Mouse (Mus musculus): ENCODE data around the gene Wdr31. TPM values are rescaled to one million over a fixed set of nuclear protein-coding genes. Genes with fewer than 3 reads are reported as not detected.
A peak's percentile ranks its signal among the peaks of the same experiment; 100 is the strongest.

Wdr31 gene
- total RNA-seq, 2 experiments from 2014 or later: 10.4 to 12.9 TPM

- DNase-seq (ENCODE audit: extremely low spot score in 1 of 2, low spot score in 2 of 2): no peak
- intact Hi-C loops (cut with DNase I): no loop called here
Measured at GRCm38 (mm10) chr4:62468158-62468557, 2.5 kb downstream of the Wdr31 start.

- intact Hi-C loops (cut with DNase I): loop anchor here (5.0 kb wide), 1 partner anchor 34 kb away; no protein-coding TSS in a partner anchor
- no peak for DNase-seq (ENCODE audit: extremely low spot score in 1 of 2, low spot score in 2 of 2)
Measured at GRCm38 (mm10) chr4:62463124-62463523, 7.6 kb downstream of the Wdr31 start.

DNA sequence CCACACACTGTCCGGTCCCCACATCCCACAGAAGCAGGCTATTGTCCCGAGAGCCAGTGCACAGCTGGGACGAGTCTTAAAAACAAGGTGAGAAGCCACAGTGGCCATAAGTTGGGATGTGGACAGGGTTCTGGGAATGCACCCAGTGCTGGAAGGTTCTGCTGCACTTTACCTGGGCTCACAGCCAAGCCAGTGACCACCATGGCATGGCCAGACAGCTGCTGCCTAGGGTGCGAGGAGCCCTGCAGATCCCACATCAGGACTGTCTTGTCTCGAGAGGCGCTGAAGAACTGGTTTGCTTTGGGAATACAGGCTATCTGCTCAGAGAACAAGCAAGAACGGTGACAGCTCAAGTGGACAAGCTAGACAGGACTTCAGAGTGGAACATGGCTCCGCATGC is 10.3 kb downstream of the Wdr31 start:
- intact Hi-C loops (cut with DNase I): loop anchor here (5.0 kb wide), 1 partner anchor 37 kb away; no protein-coding TSS in a partner anchor
- DNase-seq (ENCODE audit: extremely low spot score in 1 of 2, low spot score in 2 of 2): no peak

DNA sequence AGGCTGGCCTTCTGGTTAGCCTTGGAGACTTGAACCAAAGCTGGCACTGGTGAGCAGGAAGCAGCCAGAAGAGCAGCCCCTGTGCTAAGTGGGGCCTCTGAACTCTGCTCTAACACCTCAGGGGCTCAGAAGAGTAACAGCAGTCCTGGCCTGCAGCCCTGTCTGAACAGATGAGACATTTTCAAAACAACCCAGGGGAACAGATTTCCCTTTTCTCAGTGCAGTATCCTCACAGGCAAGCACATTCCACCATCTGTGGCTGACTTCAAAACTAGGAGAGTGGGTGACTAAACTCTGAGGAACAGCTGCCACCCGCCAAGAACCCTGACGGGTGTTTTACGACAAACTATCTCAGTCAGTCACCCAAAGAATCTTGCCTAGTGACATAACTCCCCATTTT is 11.6 kb downstream of the Wdr31 start:
- DNase-seq (ENCODE audit: extremely low spot score in 1 of 2, low spot score in 2 of 2): peak; percentile 32 to 53
- intact Hi-C loops (cut with DNase I): loop anchor here (5.0 kb wide), 1 partner anchor 303 kb away; no protein-coding TSS in a partner anchor

GRCm38 (mm10) chr4:62454995-62455394 is 15.7 kb downstream of the Wdr31 start:
- DNase-seq (ENCODE audit: extremely low spot score in 1 of 2, low spot score in 2 of 2): peak in 1 of 2 experiments; percentile 49
- intact Hi-C loops (cut with DNase I): loop anchor here (5.0 kb wide), 1 partner anchor 307 kb away; no protein-coding TSS in a partner anchor

- no peak for DNase-seq (ENCODE audit: extremely low spot score in 1 of 2, low spot score in 2 of 2)
- intact Hi-C loops (cut with DNase I): no loop called here
Measured at GRCm38 (mm10) chr4:62440986-62441385, 29.7 kb downstream of the Wdr31 start.

GRCm38 (mm10) chr4:62440544-62440943 is 30.2 kb downstream of the Wdr31 start:
- no peak for DNase-seq (ENCODE audit: extremely low spot score in 1 of 2, low spot score in 2 of 2)
- intact Hi-C loops (cut with DNase I): no loop called here

DNA sequence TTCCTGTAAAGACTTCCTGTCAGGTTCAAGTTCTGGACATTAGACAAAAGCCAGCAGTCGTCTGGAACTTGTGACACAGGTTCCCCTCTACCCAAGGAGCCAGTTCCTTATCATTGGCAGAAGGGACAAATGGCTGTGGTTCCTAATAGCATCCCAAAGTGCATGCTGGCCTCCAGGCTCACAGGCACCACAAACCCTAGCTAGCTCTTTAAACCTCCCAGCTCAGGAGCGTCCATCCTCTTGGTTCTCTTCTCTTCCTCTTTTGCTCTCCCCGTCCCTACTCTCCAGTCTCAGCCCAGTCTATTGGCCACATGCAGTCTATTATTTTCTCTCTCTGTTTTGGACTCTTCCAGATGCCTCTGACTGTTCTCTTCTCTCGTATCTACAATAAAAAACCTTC is 30.9 kb downstream of the Wdr31 start:
- intact Hi-C loops (cut with DNase I): no loop called here
- DNase-seq (ENCODE audit: extremely low spot score in 1 of 2, low spot score in 2 of 2): no peak

DNA sequence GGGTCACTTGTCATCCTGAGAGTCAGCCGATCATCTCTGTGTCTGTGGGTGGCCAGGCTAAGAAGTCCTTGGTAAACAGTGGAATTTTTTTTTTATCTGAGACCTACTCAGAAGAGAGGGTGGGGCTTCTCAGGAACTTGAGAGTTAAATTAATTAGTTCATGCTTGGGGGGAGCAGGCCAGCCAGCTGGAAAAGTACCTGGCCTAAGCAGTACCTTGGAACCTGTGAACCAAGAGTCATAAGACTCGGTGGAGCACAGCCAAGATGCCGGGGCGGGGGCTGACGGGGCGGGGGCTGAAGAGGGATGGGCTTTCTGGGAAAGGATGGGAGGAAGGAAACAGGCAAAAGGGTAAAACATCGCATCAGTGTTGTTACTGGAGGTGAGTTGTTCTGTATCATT is 32.8 kb downstream of the Wdr31 start:
- intact Hi-C loops (cut with DNase I): no loop called here
- no peak for DNase-seq (ENCODE audit: extremely low spot score in 1 of 2, low spot score in 2 of 2)

DNA sequence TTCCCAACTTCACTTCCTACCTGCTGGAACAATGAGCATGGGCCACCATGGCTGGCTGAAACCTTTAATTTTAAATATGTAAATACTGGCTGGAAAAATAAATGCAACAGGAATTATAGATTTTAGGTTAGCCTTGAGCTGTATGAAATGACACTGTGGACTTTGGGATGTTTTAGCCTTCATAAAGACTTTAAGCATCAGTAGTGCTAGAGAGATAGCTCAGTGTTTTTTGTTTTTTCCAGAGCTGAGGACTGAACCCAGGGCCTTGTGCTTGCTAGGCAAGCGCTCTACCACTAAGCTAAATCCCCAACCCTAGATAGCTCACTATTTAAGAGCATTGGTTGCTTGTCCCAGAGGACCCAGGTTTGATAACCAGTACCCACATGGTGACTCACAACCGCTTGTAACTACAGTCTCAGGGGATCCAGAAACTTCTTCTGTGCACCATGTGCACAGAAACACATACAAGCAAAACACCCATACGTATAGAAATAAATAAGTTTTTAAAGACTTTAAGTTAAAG is 33.4 kb downstream of the Wdr31 start:
- intact Hi-C loops (cut with DNase I): no loop called here
- no peak for DNase-seq (ENCODE audit: extremely low spot score in 1 of 2, low spot score in 2 of 2)

DNA sequence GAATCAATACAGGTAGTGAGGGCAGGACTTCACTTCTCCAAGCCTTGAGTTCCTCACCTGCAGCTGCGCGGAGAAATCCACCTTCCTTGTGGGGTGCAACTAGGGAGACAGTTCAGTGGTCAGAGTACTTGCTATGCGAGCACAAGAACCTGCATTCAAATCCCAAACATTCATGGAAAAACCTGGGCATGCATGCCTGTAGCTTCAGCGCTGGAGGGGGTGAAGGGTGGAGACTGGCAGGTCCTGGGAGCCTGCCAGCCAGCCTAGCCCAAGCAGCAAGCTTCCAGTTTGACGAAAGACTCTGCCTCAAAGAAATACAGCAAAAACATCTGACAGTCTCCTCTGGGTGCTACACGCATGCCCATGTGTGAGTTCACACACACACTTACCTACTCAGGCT is 35.6 kb downstream of the Wdr31 start, which contains the start of gene Rnf183:
Gene Rnf183 (minus strand): TSS at position 172 of the 400 bp plus-strand sequence.
- DNase-seq (ENCODE audit: extremely low spot score in 1 of 2, low spot score in 2 of 2): no peak
- intact Hi-C loops (cut with DNase I): no loop called here

GRCm38 (mm10) chr4:62433939-62434870 is 36.5 kb downstream of the Wdr31 start:
- intact Hi-C loops (cut with DNase I): no loop called here
- no peak for DNase-seq (ENCODE audit: extremely low spot score in 1 of 2, low spot score in 2 of 2)

GRCm38 (mm10) chr4:62431522-62431921 is 39.2 kb downstream of the Wdr31 start:
- no peak for DNase-seq (ENCODE audit: extremely low spot score in 1 of 2, low spot score in 2 of 2)
- intact Hi-C loops (cut with DNase I): no loop called here

DNA sequence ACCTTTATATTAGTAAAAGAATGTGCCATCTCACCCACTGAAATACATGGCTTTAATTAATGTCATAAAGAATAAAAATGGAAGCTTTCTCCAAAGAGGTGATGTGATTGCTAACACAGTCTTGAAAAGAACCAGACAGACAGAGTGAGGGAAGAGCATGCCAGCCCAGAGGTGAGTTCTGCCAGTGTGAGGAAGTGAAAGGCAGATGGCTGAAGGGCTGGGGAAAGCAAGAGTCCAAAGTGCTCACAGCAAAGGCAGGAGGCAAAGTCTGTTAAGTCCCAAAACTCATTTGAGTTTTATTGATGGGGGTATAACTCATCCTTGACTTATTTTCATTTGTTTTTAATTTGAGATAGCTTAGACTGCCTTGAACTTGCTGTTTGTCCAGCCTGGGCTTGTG is 40.0 kb downstream of the Wdr31 start:
- DNase-seq (ENCODE audit: extremely low spot score in 1 of 2, low spot score in 2 of 2): no peak
- intact Hi-C loops (cut with DNase I): no loop called here

- intact Hi-C loops (cut with DNase I): no loop called here
- DNase-seq (ENCODE audit: extremely low spot score in 1 of 2, low spot score in 2 of 2): no peak
Measured at GRCm38 (mm10) chr4:62429616-62430015, 41.1 kb downstream of the Wdr31 start.

- DNase-seq (ENCODE audit: extremely low spot score in 1 of 2, low spot score in 2 of 2): peak in 1 of 2 experiments; percentile 38
- intact Hi-C loops (cut with DNase I): no loop called here
Measured at GRCm38 (mm10) chr4:62427978-62428758, 42.5 kb downstream of the Wdr31 start.

DNA sequence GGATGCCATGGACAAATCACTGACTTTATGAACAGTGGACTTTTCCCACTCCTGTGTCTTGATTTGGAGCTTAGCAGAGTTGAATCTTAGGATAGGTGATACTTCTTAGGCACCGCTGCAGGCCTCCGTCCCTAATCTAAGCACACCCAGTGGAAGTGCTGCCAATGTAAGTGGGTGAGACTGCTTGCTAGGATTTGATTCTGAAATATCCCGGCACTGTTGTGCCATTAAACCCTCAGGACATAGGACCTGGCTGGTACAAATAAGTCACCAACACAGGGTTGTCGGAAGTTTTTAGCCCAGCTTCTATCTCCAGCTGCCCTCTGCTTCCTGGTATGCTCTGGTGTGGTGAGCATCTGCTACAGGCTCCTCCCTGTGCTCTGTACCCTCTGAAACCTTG is 44.8 kb downstream of the Wdr31 start:
- intact Hi-C loops (cut with DNase I): no loop called here
- DNase-seq (ENCODE audit: extremely low spot score in 1 of 2, low spot score in 2 of 2): no peak

GRCm38 (mm10) chr4:62419091-62419490 is 51.6 kb downstream of the Wdr31 start:
- DNase-seq (ENCODE audit: extremely low spot score in 1 of 2, low spot score in 2 of 2): no peak
- intact Hi-C loops (cut with DNase I): no loop called here

- intact Hi-C loops (cut with DNase I): no loop called here
- peak in 1 of 2 experiments; percentile 24 for DNase-seq (ENCODE audit: extremely low spot score in 1 of 2, low spot score in 2 of 2)
Measured at GRCm38 (mm10) chr4:62418448-62418847, 52.2 kb downstream of the Wdr31 start.

All from left cerebral cortex, postnatal 10 days (tissue).